22 mouse cellular contexts compared by ENCODE assay signal in genomic region chr9:29769361-29769760, GRCm38 (mm10).
"Had no signal": no experiment of that assay in that cellular context is flagged by ENCODE, and none has a peak within 500 bp of the region (broad histone marks: within the 10 kb centered on the region; RNA-seq: fewer than 3 reads in every experiment).

No protein-coding gene starts in this region.

- DNase-seq: kidney, adult 8-10 months; layer of hippocampus, adult 9-11 months; liver; liver, postnatal 0 days; lung, embryonic 14.5 days; right cerebral cortex, adult 18-20 months; right cerebral cortex, postnatal 14 days; right cerebral cortex, postnatal 4 days; thymus, adult 18-20 months; thymus, postnatal 36 days had no signal

- H3K27me3 ChIP-seq: kidney, embryonic 15.5 days; limb, embryonic 13.5 days; midbrain, embryonic 12.5 days; midbrain, embryonic 15.5 days; neural tube, embryonic 12.5 days; neural tube, embryonic 15.5 days had no signal

- H3K9me3 ChIP-seq: kidney, embryonic 15.5 days; limb, embryonic 10.5 days; limb, embryonic 13.5 days; midbrain, embryonic 12.5 days; midbrain, embryonic 15.5 days; neural tube, embryonic 12.5 days; neural tube, embryonic 15.5 days had no signal

- H3K4me2 ChIP-seq: kidney, embryonic 15.5 days; limb, embryonic 13.5 days; lung, embryonic 14.5 days; midbrain, embryonic 12.5 days; midbrain, embryonic 15.5 days; neural tube, embryonic 12.5 days; neural tube, embryonic 15.5 days had no signal

- H3K36me3 ChIP-seq: kidney, embryonic 15.5 days; limb, embryonic 10.5 days; limb, embryonic 13.5 days; midbrain, embryonic 12.5 days; midbrain, embryonic 15.5 days; neural tube, embryonic 12.5 days; neural tube, embryonic 15.5 days had no signal

- H3K27ac ChIP-seq: kidney, embryonic 15.5 days; layer of hippocampus, adult 2 months; limb, embryonic 10.5 days; limb, embryonic 13.5 days; liver, embryonic 14.5 days; macrophage; midbrain, embryonic 12.5 days; midbrain, embryonic 15.5 days; neural tube, embryonic 12.5 days; neural tube, embryonic 15.5 days; stomach, postnatal 0 days had no signal

- H3K4me1 ChIP-seq: limb, embryonic 13.5 days; neural tube, embryonic 12.5 days had no signal

- ATAC-seq: liver, postnatal 0 days; lung, postnatal 0 days; midbrain, embryonic 15.5 days had no signal

- H3K9ac ChIP-seq: kidney, embryonic 15.5 days; limb, embryonic 13.5 days; liver, embryonic 14.5 days; liver, postnatal 0 days; lung, embryonic 14.5 days; midbrain, embryonic 12.5 days; midbrain, embryonic 15.5 days; neural tube, embryonic 12.5 days; neural tube, embryonic 15.5 days had no signal

- H3K4me3 ChIP-seq: kidney, embryonic 15.5 days; layer of hippocampus, adult 2 months; limb, embryonic 10.5 days; limb, embryonic 13.5 days; midbrain, embryonic 12.5 days; midbrain, embryonic 15.5 days; neural tube, embryonic 12.5 days; neural tube, embryonic 15.5 days had no signal
